Mouse (Mus musculus) megakaryocyte, adult 5-6 weeks (primary cell): ENCODE data around the gene Eml5. TPM values are rescaled to one million over a fixed set of nuclear protein-coding genes. Genes with fewer than 3 reads are reported as not detected.

Source experiments
- ATAC-seq: 2 replicates; pipeline ENCODE4 v1.8.0; 2016; ENCODE audit warnings: mild to moderate bottlenecking, inconsistent platforms; ENCODE audit not compliant: poor library complexity, severe bottlenecking
- total RNA-seq, 2 experiments: library from RNA; stranded (forward) in 1 of 2; stranded (reverse) in 1 of 2; fragments of 153-499, 151-499 nt in 1 of 2; fragments of 221-1000, 200-1000 nt in 1 of 2; gene quantifications; 2 replicates each; pipeline versions ENCODE4 v1.2.3 to v1.2.4; 2015 to 2017

Gene Eml5
- total RNA-seq, 2 experiments from 2014 or later, result 3.9 to 4.7 TPM

- no peak for ATAC-seq
These were observed 65.8 kb downstream of the Eml5 start for GRCm38 (mm10) chr12:98835466-98835865.

GRCm38 (mm10) chr12:98834879-98835278 is 66.4 kb downstream of the Eml5 start:
- no peak for ATAC-seq

- ATAC-seq, result no peak
These were observed 67.4 kb downstream of the Eml5 start for GRCm38 (mm10) chr12:98833901-98834300.

GRCm38 (mm10) chr12:98832929-98833598 is 68.2 kb downstream of the Eml5 start:
- peak; percentile 82 for ATAC-seq

- ATAC-seq, result peak; percentile 33
These were observed 70.2 kb downstream of the Eml5 start for GRCm38 (mm10) chr12:98831122-98831521.

GRCm38 (mm10) chr12:98820781-98821180 is 80.5 kb downstream of the Eml5 start:
- peak; percentile 35 for ATAC-seq

- no peak for ATAC-seq
These were observed 97.1 kb downstream of the Eml5 start for GRCm38 (mm10) chr12:98804078-98804748.

GRCm38 (mm10) chr12:98802245-98802644 is 99.0 kb downstream of the Eml5 start:
- no peak for ATAC-seq

GRCm38 (mm10) chr12:98800334-98800733 is 101.0 kb downstream of the Eml5 start:
- peak; percentile 89 for ATAC-seq

GRCm38 (mm10) chr12:98795731-98796318 is 105.5 kb downstream of the Eml5 start:
- no peak for ATAC-seq

- no peak for ATAC-seq
These were observed 117.0 kb downstream of the Eml5 start for GRCm38 (mm10) chr12:98784251-98784650.

GRCm38 (mm10) chr12:98779148-98779547 is 122.1 kb downstream of the Eml5 start:
- ATAC-seq, result peak; percentile 70

GRCm38 (mm10) chr12:98777509-98777908 is 123.8 kb downstream of the Eml5 start:
- ATAC-seq, result peak; percentile 71

- ATAC-seq, result no peak
These were observed 135.0 kb downstream of the Eml5 start for GRCm38 (mm10) chr12:98766241-98766640.

GRCm38 (mm10) chr12:98759700-98760099 is 141.6 kb downstream of the Eml5 start:
- ATAC-seq, result no peak

- no peak for ATAC-seq
These were observed 143.6 kb downstream of the Eml5 start for GRCm38 (mm10) chr12:98757636-98758035.

- no peak for ATAC-seq
These were observed 153.9 kb downstream of the Eml5 start for GRCm38 (mm10) chr12:98747380-98747753.

- ATAC-seq, result peak; percentile 88
These were observed 154.4 kb downstream of the Eml5 start, which contains the start of gene Zc3h14 for GRCm38 (mm10) chr12:98746746-98747379. TSS of gene Zc3h14 (plus strand) at chr12:98746964.

GRCm38 (mm10) chr12:98746131-98746530 is 155.2 kb downstream of the Eml5 start:
- ATAC-seq, result peak; percentile 85

GRCm38 (mm10) chr12:98745626-98746025 is 155.7 kb downstream of the Eml5 start:
- no peak for ATAC-seq

GRCm38 (mm10) chr12:98741011-98741501 is 160.2 kb downstream of the Eml5 start:
- ATAC-seq, result no peak
